Mouse (Mus musculus) lung, postnatal 0 days (tissue): Measurements from ENCODE around the gene Cadps2. TPM values are rescaled to one million over a fixed set of nuclear protein-coding genes. Genes with fewer than 3 reads are reported as not detected.

Source experiments
- ATAC-seq: fragments of 200-750 bp; cut with Nextera tagmentation; 2 replicates; pipeline ENCODE4 v1.8.0; 2017; ENCODE audit warnings: moderate library complexity
- DNase-seq: peaks from one replicate; pipeline ENCODE4 v3.0.0-alpha.2; 2016; ENCODE audit warnings: low spot score
- H3K27ac ChIP-seq: fragments of 300-500 bp; sonication (generic); 2 replicates; pipeline ENCODE4 v1.5.1; 2014; ENCODE audit warnings: antibody characterized with exemption, mild to moderate bottlenecking, low read length, mixed read lengths
- H3K27me3 ChIP-seq: fragments of 300-500 bp; sonication (generic); replicated peaks from 2 replicates; pipeline ENCODE4 v1.6.1; 2014; ENCODE audit warnings: low read length, mixed read lengths; ENCODE audit not compliant: insufficient read depth
- H3K36me3 ChIP-seq: fragments of 300-500 bp; sonication (generic); 2 replicates; pipeline ENCODE4 v1.6.1; 2014; ENCODE audit warnings: low read length, mixed read lengths; ENCODE audit not compliant: insufficient read depth
- H3K4me1 ChIP-seq: fragments of 300-500 bp; sonication (generic); 2 replicates; pipeline ENCODE4 v1.6.1; 2014; ENCODE audit warnings: antibody characterized with exemption, low read depth, low read length, mixed read lengths; ENCODE audit not compliant: insufficient read depth
- H3K4me2 ChIP-seq: fragments of 300-500 bp; sonication (generic); replicated peaks from 2 replicates; pipeline ENCODE4 v1.6.1; 2014; ENCODE audit warnings: low read depth, mild to moderate bottlenecking, low read length, moderate library complexity, mixed read lengths
- H3K4me3 ChIP-seq: fragments of 300-500 bp; sonication (generic); 2 replicates; pipeline ENCODE4 v1.5.1; 2014; ENCODE audit warnings: low read depth, low read length
- H3K9ac ChIP-seq: fragments of 300-500 bp; sonication (generic); replicated peaks from 2 replicates; pipeline ENCODE4 v1.6.1; 2014; ENCODE audit warnings: low read depth, mild to moderate bottlenecking
- H3K9me3 ChIP-seq: fragments of 300-500 bp; sonication (generic); 2 replicates; pipeline ENCODE4 v1.6.1; 2016; ENCODE audit warnings: low read length, mixed read lengths
- CTCF ChIP-seq: IDR thresholded peaks from 2 replicates; pipeline ENCODE4 v1.5.1; 2016; ENCODE audit warnings: antibody characterized with exemption, mild to moderate bottlenecking
- EP300 ChIP-seq: IDR thresholded peaks from 2 replicates; pipeline ENCODE4 v1.6.1; 2016; ENCODE audit warnings: antibody characterized with exemption, mild to moderate bottlenecking, control low read depth
- WGBS: fragments of 180-500 bp; shearing (Covaris S2); extraction: QIAGEN DNeasy Blood & Tissue Kit; methylation state at CpG from one replicate; pipeline ENCODE4 v1.1.7; 2014; 5-methylcytosine and 5-hydroxymethylcytosine counted together
- polyA plus RNA-seq: library from polyadenylated mRNA; unstranded; fragments of >200 nt; fragmentation: Nextera tagmentation; extraction: Ambion mirVana; gene quantifications from 2 replicates; pipeline ENCODE4 v1.2.1, GENCODE M21; 2015

The Cadps2 gene
- polyA plus RNA-seq, 1 experiment from 2014 or later: 8.0 TPM

DNA sequence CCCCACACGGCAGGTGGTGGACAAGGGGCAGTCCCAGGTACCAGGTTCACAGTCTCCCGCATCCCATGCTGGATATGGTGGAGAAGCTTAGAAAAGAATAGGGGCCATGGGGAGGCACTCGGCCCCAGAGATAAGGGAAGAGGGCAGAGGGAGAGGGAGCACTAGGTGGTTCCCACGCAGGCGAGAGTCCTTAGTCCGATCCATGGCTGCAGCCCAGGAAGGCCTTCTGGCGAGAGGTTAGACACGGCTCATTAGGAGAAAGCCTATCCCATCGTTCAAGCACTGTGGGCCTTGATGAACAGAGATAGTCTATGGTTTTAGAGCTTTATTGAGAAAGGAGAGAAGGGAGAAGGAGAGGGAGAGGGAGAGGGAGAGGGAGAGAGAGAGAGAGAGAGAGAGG is 205.2 kb downstream of the Cadps2 start:
- no peaks in the 10 kb centered on the region; the same call in 1 of the 2 replicates for H3K4me1 ChIP-seq
- TF ChIP-seq CTCF: no peak
- H3K27ac ChIP-seq: no peak overlapping the region
- ATAC-seq (no peak), DNase-seq (no peak)
- H3K4me3 ChIP-seq: no peak overlapping the region
- WGBS: 83% methylated on average over 9 of the region's 9 CpGs
- no peaks in the 10 kb centered on the region for H3K9me3 ChIP-seq
- no peaks in the 10 kb centered on the region for H3K36me3 ChIP-seq
- no peaks in the 10 kb centered on the region for H3K27me3 ChIP-seq
- H3K9ac ChIP-seq: no peak overlapping the region
- H3K4me2 ChIP-seq: no peak overlapping the region

DNA sequence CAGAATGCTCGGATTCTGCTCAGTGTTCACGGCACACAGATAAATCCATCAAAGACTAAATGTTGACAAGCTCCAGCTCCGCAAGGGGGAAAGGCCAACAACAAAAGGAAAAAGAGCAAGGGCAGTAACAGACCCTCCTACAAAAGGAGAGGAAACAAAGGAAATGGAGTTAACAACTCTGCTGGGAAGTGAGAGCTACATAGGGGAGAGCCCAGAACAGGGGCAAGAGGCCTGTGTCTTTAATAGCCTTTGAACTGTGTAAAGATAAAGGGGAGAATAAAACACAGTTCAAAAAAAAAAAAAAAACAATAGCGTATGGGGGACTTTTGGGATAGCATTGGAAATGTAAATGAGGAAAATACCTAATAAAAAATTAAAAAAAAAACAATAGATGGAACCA is 208.8 kb downstream of the Cadps2 start:
- no peaks in the 10 kb centered on the region for H3K36me3 ChIP-seq
- TF ChIP-seq EP300 (no peak), CTCF (no peak)
- ATAC-seq: no peak
- H3K27ac ChIP-seq: no peak overlapping the region
- DNase-seq: no peak
- H3K9me3 ChIP-seq: no peaks in the 10 kb centered on the region
- no peaks in the 10 kb centered on the region; the same call in 1 of the 2 replicates for H3K4me1 ChIP-seq
- no peak overlapping the region for H3K9ac ChIP-seq
- H3K4me3 ChIP-seq: no peak overlapping the region
- no peak overlapping the region for H3K4me2 ChIP-seq
- H3K27me3 ChIP-seq: no peaks in the 10 kb centered on the region
- 41% methylated on average over 4 of the region's 4 CpGs for WGBS

DNA sequence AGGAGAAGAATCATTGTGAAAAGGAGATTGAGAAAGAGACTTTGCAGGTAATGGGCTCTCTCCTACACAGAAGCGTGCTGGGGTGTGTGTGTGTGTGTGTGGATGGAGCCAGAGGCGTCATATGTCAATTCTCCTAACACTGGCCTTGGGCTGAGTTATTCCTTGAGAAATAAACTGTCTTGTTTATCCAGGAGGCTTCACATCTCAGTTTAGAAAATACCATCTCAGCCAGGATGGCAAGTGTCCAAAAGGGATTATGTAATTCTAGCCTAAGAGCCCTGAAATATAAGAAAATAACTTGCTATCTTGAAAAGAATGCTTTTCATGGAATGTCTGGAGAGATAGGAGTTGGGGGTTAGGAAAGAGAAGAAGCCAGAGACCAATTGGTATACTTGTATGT is 264.1 kb downstream of the Cadps2 start:
- H3K4me2 ChIP-seq: no peak overlapping the region
- H3K27me3 ChIP-seq: no peaks in the 10 kb centered on the region
- H3K9ac ChIP-seq: no peak overlapping the region
- H3K27ac ChIP-seq: no peak overlapping the region
- no peaks in the 10 kb centered on the region for H3K36me3 ChIP-seq
- H3K4me3 ChIP-seq: no peak overlapping the region
- H3K9me3 ChIP-seq: no peaks in the 10 kb centered on the region
- peak; percentile 41 for DNase-seq
- TF ChIP-seq EP300: no peak
- TF ChIP-seq CTCF: no peak
- 47% methylated on average over 2 of the region's 2 CpGs for WGBS
- H3K4me1 ChIP-seq: no peaks in the 10 kb centered on the region; the same call in 1 of the 2 replicates
- peak; percentile 17; the same call in 1 of the 2 replicates for ATAC-seq

DNA sequence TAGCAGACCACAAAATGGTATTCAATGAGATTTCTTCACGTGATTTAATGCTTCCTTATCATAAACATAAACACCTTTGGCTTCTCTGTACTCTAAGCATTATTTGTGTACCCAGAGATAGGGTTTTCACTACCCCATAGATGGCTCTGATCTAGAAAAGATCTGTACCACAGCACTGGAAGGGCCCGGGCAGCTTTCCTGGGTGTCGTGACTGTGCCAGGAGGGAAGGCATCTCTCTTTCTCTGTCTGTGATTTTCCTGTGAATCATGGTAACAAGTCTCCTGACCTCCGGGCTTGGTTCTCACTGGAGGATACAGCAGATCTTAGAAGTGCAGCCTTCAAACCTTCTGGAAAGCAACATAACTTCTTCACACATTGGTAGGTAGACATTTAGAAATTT is 265.5 kb downstream of the Cadps2 start:
- no peak for TF ChIP-seq CTCF
- no peak for TF ChIP-seq EP300
- 70% methylated on average over 4 of the region's 4 CpGs for WGBS
- no peak for ATAC-seq

DNA sequence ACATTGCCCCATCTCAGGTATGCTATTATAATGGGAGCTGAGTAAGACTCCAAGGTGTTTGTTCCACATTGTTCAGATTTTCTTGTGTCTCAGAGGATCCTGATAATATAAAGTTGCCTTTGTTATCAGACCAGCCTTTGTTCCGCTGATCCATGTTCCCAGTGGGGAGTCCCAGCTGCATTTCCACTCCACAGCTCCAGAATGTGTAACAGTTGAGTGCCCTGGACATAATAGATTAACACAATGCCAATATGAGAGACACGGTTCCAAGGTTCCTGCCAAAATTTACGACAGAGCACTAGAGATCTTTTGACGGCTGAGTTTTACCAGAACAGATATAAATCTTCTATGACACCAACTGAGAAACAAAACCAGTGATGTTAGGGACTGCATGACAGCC is 266.8 kb downstream of the Cadps2 start:
- WGBS: 59% methylated on average over 4 of the region's 4 CpGs

More for the DNA sequence above, 265.5 kb downstream of the Cadps2 start:
- H3K36me3 ChIP-seq: no peaks in the 10 kb centered on the region
- no peak overlapping the region for H3K4me2 ChIP-seq
- H3K27me3 ChIP-seq: no peaks in the 10 kb centered on the region
- no peak overlapping the region for H3K4me3 ChIP-seq
- H3K9ac ChIP-seq: no peak overlapping the region
- DNase-seq: no peak
- no peaks in the 10 kb centered on the region; the same call in 1 of the 2 replicates for H3K4me1 ChIP-seq
- no peak overlapping the region for H3K27ac ChIP-seq
- H3K9me3 ChIP-seq: no peaks in the 10 kb centered on the region

DNA sequence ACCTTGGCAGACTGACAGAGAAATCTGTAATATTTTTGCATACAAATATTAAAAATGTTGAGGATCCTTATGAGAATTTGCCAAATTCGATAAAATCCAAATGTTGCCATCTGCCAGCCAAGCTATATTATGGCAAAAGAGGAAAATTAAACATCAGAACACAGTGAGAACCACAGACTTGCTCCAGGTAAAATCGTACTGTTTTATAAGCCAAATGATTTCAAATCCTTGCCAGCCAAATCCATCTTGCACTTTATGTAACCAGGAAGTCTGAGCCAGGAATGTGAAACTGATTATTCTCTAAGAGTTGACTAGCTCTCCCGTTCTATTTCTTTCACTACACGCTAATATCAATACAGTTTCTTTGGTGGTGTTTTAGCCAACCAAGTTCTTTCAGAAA is 269.5 kb downstream of the Cadps2 start:
- Histone ChIP-seq H3K36me3 (no peaks in the 10 kb centered on the region), H3K4me3 (no peak overlapping the region), H3K27me3 (no peaks in the 10 kb centered on the region), H3K27ac (no peak overlapping the region), H3K4me1 (no peaks in the 10 kb centered on the region), H3K4me2 (no peak overlapping the region), H3K9me3 (no peaks in the 10 kb centered on the region), H3K9ac (no peak overlapping the region)
- ATAC-seq: no peak
- 48% methylated on average over 4 of the region's 4 CpGs for WGBS
- no peak for TF ChIP-seq CTCF
- TF ChIP-seq EP300: no peak
- DNase-seq: no peak

More for the DNA sequence above, 266.8 kb downstream of the Cadps2 start:
- no peak for TF ChIP-seq EP300
- no peak for TF ChIP-seq CTCF
- Histone ChIP-seq H3K4me1 (no peaks in the 10 kb centered on the region; the same call in 1 of the 2 replicates), H3K36me3 (no peaks in the 10 kb centered on the region), H3K27me3 (no peaks in the 10 kb centered on the region), H3K27ac (no peak overlapping the region), H3K4me2 (no peak overlapping the region), H3K9ac (no peak overlapping the region), H3K9me3 (no peaks in the 10 kb centered on the region), H3K4me3 (no peak overlapping the region)
- ATAC-seq (no peak), DNase-seq (no peak)

DNA sequence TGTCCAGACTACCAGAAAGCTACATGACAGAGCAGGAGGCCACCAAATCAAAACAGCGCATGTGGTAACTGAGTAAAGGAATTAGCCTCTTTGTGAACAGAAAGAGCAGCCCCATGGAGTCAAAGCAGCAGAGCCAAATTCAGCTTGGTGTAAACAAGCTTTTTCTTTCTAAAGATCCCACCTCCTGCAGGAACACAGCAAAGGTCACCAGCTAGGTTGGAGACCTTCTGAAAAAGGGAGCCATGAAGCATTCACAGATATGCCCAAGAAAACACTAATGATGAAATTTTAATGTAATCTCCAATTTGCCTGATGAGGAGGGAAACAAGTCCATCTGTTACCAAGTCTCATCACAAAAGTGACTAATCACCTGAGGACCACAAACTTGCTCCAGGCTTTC is 270.5 kb downstream of the Cadps2 start:
- Histone ChIP-seq H3K4me2 (no peak overlapping the region), H3K27ac (no peak overlapping the region), H3K4me3 (no peak overlapping the region), H3K9ac (no peak overlapping the region), H3K27me3 (no peaks in the 10 kb centered on the region), H3K4me1 (no peaks in the 10 kb centered on the region), H3K36me3 (no peaks in the 10 kb centered on the region), H3K9me3 (no peaks in the 10 kb centered on the region)
- ATAC-seq: no peak
- DNase-seq: no peak
- TF ChIP-seq EP300 (no peak), CTCF (no peak)
- WGBS: 90% methylated on average over 1 of the region's 1 CpGs
